Comparison of ENCODE assay signal across 16 mouse cellular contexts in the genomic region with DNA sequence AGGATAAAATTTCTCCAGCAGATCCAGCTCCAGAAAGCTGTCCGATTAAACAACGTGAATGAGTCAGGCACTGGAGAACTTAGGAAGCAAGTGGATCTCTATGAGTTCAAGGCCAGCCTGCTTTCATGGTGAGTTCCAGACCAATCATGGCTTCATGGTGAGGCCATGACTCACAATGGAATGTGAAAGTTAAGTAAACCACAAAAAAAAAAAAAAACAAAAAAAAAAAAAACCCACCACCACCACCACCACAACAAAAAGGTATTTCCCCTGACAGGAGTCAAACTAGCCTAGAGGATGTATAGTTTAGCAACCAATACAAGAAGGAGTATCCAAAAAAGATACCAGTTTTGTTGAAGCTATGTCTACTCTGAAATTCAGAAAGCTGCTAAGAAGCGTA.
"Had no signal": no experiment of that assay in that cellular context is flagged by ENCODE, and none has a peak within 500 bp of the region (broad histone marks: within the 10 kb centered on the region; RNA-seq: fewer than 3 reads in every experiment).

No protein-coding gene starts in this region.

- H3K27ac ChIP-seq: lung, embryonic 15.5 days; macrophage; midbrain, embryonic 13.5 days; midbrain, embryonic 15.5 days; neural tube, embryonic 12.5 days; stomach, embryonic 15.5 days; stomach, postnatal 0 days had no signal

- ATAC-seq: midbrain, embryonic 13.5 days; midbrain, embryonic 15.5 days had no signal

- H3K4me1 ChIP-seq: megakaryocyte, embryonic 14.5 days had no signal

- H3K4me2 ChIP-seq: lung, embryonic 15.5 days; midbrain, embryonic 11.5 days; midbrain, embryonic 13.5 days; midbrain, embryonic 15.5 days; neural tube, embryonic 12.5 days had no signal

- DNase-seq: lung, adult 2 months; lung, postnatal 14 days; lung, postnatal 36 days; right cerebral cortex, postnatal 14 days; thymus, adult 2 months; thymus, postnatal 25 days; thymus, postnatal 4 days had no signal

- H3K4me3 ChIP-seq: lung, embryonic 15.5 days; megakaryocyte, embryonic 14.5 days; midbrain, embryonic 13.5 days; midbrain, embryonic 15.5 days; neural tube, embryonic 12.5 days; stomach, embryonic 15.5 days had no signal

- H3K9me3 ChIP-seq: lung, embryonic 15.5 days; midbrain, embryonic 13.5 days; midbrain, embryonic 15.5 days; neural tube, embryonic 12.5 days; stomach, embryonic 15.5 days had no signal

- H3K27me3 ChIP-seq: lung, embryonic 15.5 days; megakaryocyte, embryonic 14.5 days; midbrain, embryonic 15.5 days; neural tube, embryonic 12.5 days; stomach, embryonic 15.5 days had no signal

- H3K36me3 ChIP-seq: lung, embryonic 15.5 days; midbrain, embryonic 13.5 days; midbrain, embryonic 15.5 days; neural tube, embryonic 12.5 days; stomach, embryonic 15.5 days had no signal

- H3K9ac ChIP-seq: lung, embryonic 15.5 days; midbrain, embryonic 13.5 days; midbrain, embryonic 15.5 days; neural tube, embryonic 12.5 days; stomach, embryonic 15.5 days had no signal
